Mouse (Mus musculus) E14TG2a.4 (cell line): Measurements from ENCODE around the gene Epb41l3.

Experiments
- CTCF ChIP-seq: conservative IDR thresholded peaks from 2 replicates; pipeline ENCODE4 v1.5.1; 2014; ENCODE audit warnings: low read length
- NANOG ChIP-seq: IDR thresholded peaks from 2 replicates; pipeline ENCODE4 v1.6.1; 2014; ENCODE audit warnings: borderline replicate concordance, low read length, mixed read lengths
- POU5F1 ChIP-seq: IDR thresholded peaks from 2 replicates; pipeline ENCODE4 v1.6.1; 2014; ENCODE audit warnings: low read length, borderline replicate concordance

DNA sequence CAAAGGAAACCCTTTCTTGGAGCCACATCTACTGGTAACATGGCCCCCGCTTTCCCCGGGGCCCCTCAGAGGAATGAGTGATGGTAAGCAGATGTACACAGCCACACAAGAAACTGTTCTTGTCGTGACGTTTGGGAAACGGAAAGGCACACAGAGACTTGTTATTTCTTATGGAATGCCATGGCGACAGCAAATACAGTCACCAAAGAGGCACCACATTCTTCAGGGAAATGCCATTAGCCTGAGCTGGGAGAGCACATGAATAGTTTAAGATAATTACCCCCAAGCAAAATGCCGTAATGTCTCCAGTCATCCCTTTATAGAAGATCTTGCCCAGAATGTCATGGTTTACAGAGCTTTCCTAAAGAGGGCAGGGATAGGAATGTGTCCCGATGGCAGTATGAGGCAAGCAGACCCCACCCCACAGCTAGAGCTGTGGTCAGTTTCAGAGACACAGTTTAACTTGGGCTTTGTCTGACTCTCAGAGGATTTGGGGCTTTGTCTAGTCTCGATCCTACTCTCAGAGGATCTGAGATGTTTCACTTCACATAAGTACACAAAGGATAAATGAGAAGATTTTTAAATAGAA lies 152.0 kb downstream of the Epb41l3 start:
- TF ChIP-seq CTCF (no peak), NANOG (no peak), POU5F1 (no peak)
